Mouse (Mus musculus) limb, embryonic 14.5 days (tissue): Measurements from ENCODE around the gene Arpc4. TPM values are rescaled to one million over a fixed set of nuclear protein-coding genes. Genes with fewer than 3 reads are reported as not detected.

ENCODE experiments used
- ATAC-seq: fragments of 200-750 bp; cut with Nextera tagmentation; 2 replicates; pipeline ENCODE4 v1.8.0; 2017; ENCODE audit warnings: low read depth, moderate number of reproducible peaks, moderate TSS enrichment; ENCODE audit not compliant: low FRiP score
- DNase-seq: peaks from one replicate; pipeline ENCODE4 v3.0.0-alpha.2; 2015; ENCODE audit warnings: low spot score
- H3K27ac ChIP-seq: fragments of 300-500 bp; sonication (generic); replicated peaks from 2 replicates; pipeline ENCODE4 v1.5.1; 2014; ENCODE audit warnings: low read depth, mild to moderate bottlenecking, low read length, moderate library complexity, mixed read lengths
- H3K27me3 ChIP-seq: fragments of 300-500 bp; sonication (generic); 2 replicates; pipeline ENCODE4 v1.6.1; 2014; ENCODE audit warnings: low read length, mixed read lengths; ENCODE audit not compliant: control insufficient read depth, insufficient read depth
- H3K36me3 ChIP-seq: fragments of 300-500 bp; sonication (generic); 2 replicates; pipeline ENCODE4 v1.6.1; 2014; ENCODE audit warnings: mild to moderate bottlenecking, low read length, moderate library complexity, mixed read lengths; ENCODE audit not compliant: control insufficient read depth, insufficient read depth
- H3K4me1 ChIP-seq: fragments of 300-500 bp; sonication (generic); 2 replicates; pipeline ENCODE4 v1.6.1; 2014; ENCODE audit warnings: antibody characterized with exemption, low read length, mixed read lengths; ENCODE audit not compliant: control insufficient read depth, insufficient read depth
- H3K4me2 ChIP-seq: fragments of 300-500 bp; sonication (generic); replicated peaks from 2 replicates; pipeline ENCODE4 v1.6.1; 2014; ENCODE audit warnings: low read depth, mild to moderate bottlenecking, low read length, moderate library complexity; ENCODE audit not compliant: severe bottlenecking
- H3K4me3 ChIP-seq: fragments of 300-500 bp; sonication (generic); replicated peaks from 2 replicates; pipeline ENCODE4 v1.5.1; 2014; ENCODE audit warnings: low read length
- H3K9ac ChIP-seq: fragments of 300-500 bp; sonication (generic); 2 replicates; pipeline ENCODE4 v1.6.1; 2014; ENCODE audit warnings: mild to moderate bottlenecking, low read depth, low read length, moderate library complexity; ENCODE audit not compliant: severe bottlenecking
- H3K9me3 ChIP-seq: fragments of 300-500 bp; sonication (generic); 2 replicates; pipeline ENCODE4 v1.6.1; 2016; ENCODE audit warnings: low read length; ENCODE audit not compliant: control insufficient read depth
- POLR2A ChIP-seq: fragments of 200-500 bp; IDR thresholded peaks from 2 replicates; pipeline ENCODE4 v1.8.0; 2012; ENCODE audit warnings: inconsistent platforms, mild to moderate bottlenecking, moderate library complexity, borderline replicate concordance; ENCODE audit not compliant: insufficient read depth, insufficient read length; ENCODE audit errors: extremely low read depth
- WGBS: fragments of 180-500 bp; shearing (Covaris S2); extraction: QIAGEN DNeasy Blood & Tissue Kit; methylation state at CpG from one replicate; pipeline ENCODE4 v1.1.7; 2014; 5-methylcytosine and 5-hydroxymethylcytosine counted together
- polyA plus RNA-seq, 2 experiments: library from polyadenylated mRNA; depleted of rRNA in 1 of 2; stranded (reverse) in 1 of 2; unstranded in 1 of 2; fragments of >200 nt; fragmentation: Nextera tagmentation in 1 of 2; extraction: Ambion mirVana in 1 of 2; gene quantifications; 2 replicates each; pipeline versions ENCODE4 v1.2.1 to v1.2.3; 2012 to 2014

Arpc4 gene
- polyA plus RNA-seq, 2 experiments, result 99.1 to 223 TPM

DNA sequence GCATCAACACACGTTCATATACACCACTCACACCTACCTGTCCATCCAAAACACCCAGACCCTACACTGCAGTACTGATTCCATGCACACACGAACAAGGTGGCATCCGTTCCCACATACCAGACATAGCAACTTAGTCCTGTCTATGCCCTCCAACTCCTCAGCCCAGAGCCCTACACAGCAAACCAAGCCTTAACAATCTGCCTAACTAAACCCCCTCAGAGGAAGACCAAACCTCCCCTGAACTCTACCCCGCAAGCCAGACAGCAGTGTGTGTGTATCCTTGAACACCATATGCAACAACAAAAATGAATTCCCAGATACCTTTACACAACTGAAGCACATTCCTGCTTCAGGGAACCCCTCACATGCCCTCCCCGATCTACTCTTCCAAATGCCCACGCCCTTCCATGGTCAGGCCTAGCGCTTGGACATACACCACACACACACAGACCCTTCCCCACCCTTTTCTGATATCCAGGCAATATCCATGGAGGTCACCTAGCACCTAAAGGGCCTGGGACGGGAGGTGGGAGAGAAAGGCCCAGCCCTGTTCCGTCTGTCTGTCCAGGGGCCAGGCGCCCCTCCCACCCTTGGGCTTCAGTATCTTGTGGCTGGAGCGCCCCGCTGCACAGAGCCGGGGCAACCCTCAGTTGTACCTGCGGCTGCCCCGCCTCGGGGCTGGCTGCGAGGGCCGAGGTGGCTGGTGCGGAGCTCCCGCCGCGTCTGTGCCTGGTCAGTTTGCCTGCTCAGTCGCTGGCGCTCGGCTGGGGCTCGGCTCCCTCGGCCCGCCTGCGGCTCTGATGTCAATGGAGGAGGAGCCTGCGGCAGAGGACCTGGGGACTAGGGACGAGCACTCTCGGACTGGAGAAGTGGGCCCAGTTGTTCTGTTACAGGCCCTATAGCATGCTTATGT lies 34.5 kb upstream of the Arpc4 start, which contains the start of gene Camk1:
Camk1 (minus strand) TSS at position 808 of the 916 bp plus-strand sequence.
- ATAC-seq (peak; percentile 85), DNase-seq (peak; percentile 52)
- Histone ChIP-seq H3K4me3 (peak within 1 kb of the TSS; percentile 63), H3K9me3 (no peaks in the 10 kb centered on the region), H3K27ac (peak within 1 kb of the TSS; percentile 33; the same call in 1 of the 2 replicates), H3K4me1 (peaks cover 15% of the 10 kb centered on the region), H3K36me3 (peaks cover 19% of the 10 kb centered on the region), H3K4me2 (peak within 1 kb of the TSS; percentile 63), H3K9ac (peak within 1 kb of the TSS; percentile 87), H3K27me3 (no peaks in the 10 kb centered on the region)
- 0 out of 2 replicates have a peak, but pooled peaks have one; percentile 51 for TF ChIP-seq POLR2A
- WGBS, result 26% methylated on average over 18 of the region's 32 CpGs

DNA sequence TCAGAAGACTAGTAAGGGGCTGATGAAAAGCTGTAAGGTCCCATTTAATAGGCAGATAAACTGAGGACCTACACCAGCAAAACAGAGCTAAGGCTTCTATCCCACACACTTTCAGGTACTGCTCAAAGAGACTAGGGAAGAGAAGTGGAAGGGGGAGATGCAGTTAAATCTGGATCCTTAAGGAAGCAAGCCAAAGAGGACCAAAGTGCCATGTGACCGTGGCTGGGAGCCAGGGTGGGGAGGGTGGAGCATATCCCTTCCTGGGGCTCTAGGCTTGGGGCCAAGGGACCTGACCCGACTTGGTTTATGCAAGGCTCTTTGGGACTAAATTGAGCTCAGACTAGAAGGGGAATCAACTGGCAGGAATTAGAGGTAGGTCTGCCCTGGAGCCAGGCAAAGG lies 33.6 kb upstream of the Arpc4 start:
- no peaks in the 10 kb centered on the region for H3K27me3 ChIP-seq
- no peak for DNase-seq
- H3K9ac ChIP-seq, result peak overlapping the region; percentile 87; the same call in 1 of the 2 replicates
- peaks cover 11% of the 10 kb centered on the region for H3K36me3 ChIP-seq
- H3K27ac ChIP-seq, result no peak overlapping the region
- TF ChIP-seq POLR2A, result no peak
- ATAC-seq, result no peak
- peak overlapping the region; percentile 63; the same call in 1 of the 2 replicates for H3K4me2 ChIP-seq
- H3K4me1 ChIP-seq, result peaks cover 15% of the 10 kb centered on the region
- 68% methylated on average over 2 of the region's 2 CpGs for WGBS
- H3K4me3 ChIP-seq, result no peak overlapping the region
- H3K9me3 ChIP-seq, result no peaks in the 10 kb centered on the region

- no peaks in the 10 kb centered on the region for H3K27me3 ChIP-seq
- no peak for TF ChIP-seq POLR2A
- H3K4me2 ChIP-seq, result no peak overlapping the region
- no peak overlapping the region for H3K27ac ChIP-seq
- H3K36me3 ChIP-seq, result no peaks in the 10 kb centered on the region
- H3K9me3 ChIP-seq, result no peaks in the 10 kb centered on the region
- no peak overlapping the region for H3K4me3 ChIP-seq
- H3K4me1 ChIP-seq, result peaks cover 15% of the 10 kb centered on the region
- H3K9ac ChIP-seq, result no peak overlapping the region
- WGBS, result 72% methylated on average over 4 of the region's 4 CpGs
- ATAC-seq (no peak), DNase-seq (no peak)
Observed at GRCm38 (mm10) chr6:113346897-113347296, 31.0 kb upstream of the Arpc4 start.

GRCm38 (mm10) chr6:113350538-113350937 lies 27.4 kb upstream of the Arpc4 start:
- no peak for ATAC-seq
- no peaks in the 10 kb centered on the region for H3K27me3 ChIP-seq

GRCm38 (mm10) chr6:113351161-113351560 lies 26.8 kb upstream of the Arpc4 start:
- no peaks in the 10 kb centered on the region for H3K36me3 ChIP-seq
- no peak overlapping the region for H3K4me2 ChIP-seq
- no peak for DNase-seq
- H3K27ac ChIP-seq, result no peak overlapping the region
- no peak overlapping the region for H3K9ac ChIP-seq
- 69% methylated on average over 1 of the region's 1 CpGs for WGBS
- ATAC-seq, result no peak
- H3K4me1 ChIP-seq, result no peaks in the 10 kb centered on the region
- no peaks in the 10 kb centered on the region for H3K27me3 ChIP-seq
- TF ChIP-seq POLR2A, result no peak
- no peak overlapping the region for H3K4me3 ChIP-seq
- H3K9me3 ChIP-seq, result no peaks in the 10 kb centered on the region

More at GRCm38 (mm10) chr6:113350538-113350937, 27.4 kb upstream of the Arpc4 start:
- TF ChIP-seq POLR2A, result no peak
- no peak overlapping the region for H3K9ac ChIP-seq
- no peak overlapping the region for H3K4me3 ChIP-seq
- H3K27ac ChIP-seq, result no peak overlapping the region
- no peaks in the 10 kb centered on the region for H3K36me3 ChIP-seq
- H3K9me3 ChIP-seq, result no peaks in the 10 kb centered on the region
- H3K4me1 ChIP-seq, result no peaks in the 10 kb centered on the region
- DNase-seq, result no peak
- no peak overlapping the region for H3K4me2 ChIP-seq
